Mouse (Mus musculus) cerebellum, adult 9-11 months (tissue): Measurements from ENCODE around the gene Mfsd11.
A peak's percentile ranks its signal among the peaks of the same experiment; 100 is the strongest.
"Not testable (repeated sequence)": the region's sequence is repeated elsewhere in the genome, so short reads cannot be mapped to it uniquely, and the experiment has no call there.

Source experiments
- DNase-seq: peaks from one replicate; pipeline ENCODE4 v3.0.0; 2022

Mfsd11 gene

GRCm38 (mm10) chr11:116893532-116894442 is 41.5 kb downstream of the Mfsd11 start:
- DNase-seq = no peak

GRCm38 (mm10) chr11:116895402-116895801 is 43.2 kb downstream of the Mfsd11 start:
- DNase-seq = no peak

DNA sequence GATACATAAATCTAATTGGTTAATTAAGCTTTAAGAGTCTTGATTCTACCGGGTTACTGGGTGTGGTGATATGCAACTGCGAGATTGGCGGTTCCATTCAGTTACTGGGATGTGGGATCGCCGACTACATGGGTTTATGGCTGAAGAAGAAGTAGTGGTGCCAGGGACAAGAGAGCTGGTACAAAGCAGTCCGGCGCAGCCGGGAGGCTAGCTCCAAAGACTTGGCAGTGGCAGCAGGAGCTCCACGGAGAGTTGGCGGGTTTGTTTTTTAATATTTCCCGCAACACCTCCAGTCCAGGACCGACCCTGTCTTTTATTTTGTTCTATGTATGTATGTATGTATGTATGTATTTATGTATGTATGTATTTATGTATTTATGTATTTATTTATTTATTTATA is 47.0 kb downstream of the Mfsd11 start:
- no peak for DNase-seq

- not testable (repeated sequence) for DNase-seq
Measured at GRCm38 (mm10) chr11:116902588-116902987, 50.3 kb downstream of the Mfsd11 start.

- no peak for DNase-seq
Measured at GRCm38 (mm10) chr11:116905741-116906456, 53.7 kb downstream of the Mfsd11 start.

- no peak for DNase-seq
Measured at GRCm38 (mm10) chr11:116913573-116913972, 61.3 kb downstream of the Mfsd11 start.

DNA sequence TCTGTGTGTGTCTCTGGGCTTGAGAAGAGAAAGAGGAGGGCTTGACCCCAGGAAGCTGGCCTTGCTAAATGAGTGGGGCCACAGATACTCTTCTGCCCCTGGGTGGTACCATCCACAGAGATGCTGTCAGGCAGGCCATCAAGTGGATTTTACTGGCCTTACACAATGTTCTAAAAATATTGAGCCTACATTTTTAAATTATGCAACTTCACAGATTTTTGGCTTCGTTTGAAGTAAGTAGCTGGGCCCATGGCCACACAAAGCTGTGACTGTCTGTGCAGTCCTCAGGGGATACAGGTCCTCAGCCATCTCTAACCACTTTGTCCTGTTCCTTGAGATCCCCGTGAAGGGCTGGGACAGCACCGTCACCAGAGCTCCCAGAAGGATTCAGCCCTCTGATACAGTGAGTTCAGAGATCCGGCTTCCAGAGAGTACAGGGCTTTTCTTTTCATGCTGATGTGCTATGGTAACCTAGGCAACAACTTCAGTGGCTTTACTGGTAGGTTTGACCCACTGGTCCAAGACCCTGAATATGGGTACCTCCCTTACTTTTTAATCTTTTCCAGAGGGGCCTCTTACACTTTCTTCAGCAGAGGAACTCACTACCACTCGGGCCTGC is 62.1 kb downstream of the Mfsd11 start:
- DNase-seq = no peak

DNA sequence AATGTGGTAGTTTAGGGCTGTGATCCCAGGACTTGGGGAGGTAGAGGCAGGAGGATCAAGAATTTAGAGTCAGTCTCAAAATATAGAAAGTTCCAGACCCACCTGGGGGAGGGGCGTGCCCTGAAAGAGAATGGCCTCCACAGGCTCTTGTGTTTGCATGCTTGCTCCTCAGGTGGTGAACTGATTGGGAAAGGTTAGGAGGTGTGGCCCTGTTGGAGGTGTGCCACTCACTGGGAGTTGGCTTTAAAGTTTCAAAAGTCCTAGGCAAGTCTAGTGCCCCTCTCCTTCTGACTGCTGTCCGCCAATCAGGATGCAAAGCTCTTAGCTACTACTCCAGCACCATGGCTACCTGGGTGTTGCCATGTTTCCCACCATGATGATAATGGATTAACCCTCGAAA is 63.0 kb downstream of the Mfsd11 start:
- DNase-seq = no peak

DNA sequence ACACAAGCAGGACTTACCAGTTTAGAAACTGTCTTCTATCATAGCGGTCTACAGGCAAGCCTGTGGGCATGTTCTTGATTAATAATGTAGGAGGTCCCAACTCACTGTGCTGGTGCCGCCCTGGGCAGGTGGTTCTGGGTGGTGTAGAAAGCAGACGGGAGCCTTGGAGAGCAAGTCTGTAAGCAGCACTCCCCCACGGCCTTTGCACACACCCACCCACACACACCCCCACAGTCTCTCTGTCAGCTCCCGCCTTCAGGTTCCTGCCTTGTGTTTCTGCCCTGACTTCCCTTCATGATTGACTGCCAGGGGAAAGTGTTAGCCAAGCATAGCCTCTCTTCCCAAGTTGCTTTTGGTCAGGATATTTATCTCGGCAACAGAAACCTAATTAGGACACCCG is 65.1 kb downstream of the Mfsd11 start:
- DNase-seq = no peak

DNA sequence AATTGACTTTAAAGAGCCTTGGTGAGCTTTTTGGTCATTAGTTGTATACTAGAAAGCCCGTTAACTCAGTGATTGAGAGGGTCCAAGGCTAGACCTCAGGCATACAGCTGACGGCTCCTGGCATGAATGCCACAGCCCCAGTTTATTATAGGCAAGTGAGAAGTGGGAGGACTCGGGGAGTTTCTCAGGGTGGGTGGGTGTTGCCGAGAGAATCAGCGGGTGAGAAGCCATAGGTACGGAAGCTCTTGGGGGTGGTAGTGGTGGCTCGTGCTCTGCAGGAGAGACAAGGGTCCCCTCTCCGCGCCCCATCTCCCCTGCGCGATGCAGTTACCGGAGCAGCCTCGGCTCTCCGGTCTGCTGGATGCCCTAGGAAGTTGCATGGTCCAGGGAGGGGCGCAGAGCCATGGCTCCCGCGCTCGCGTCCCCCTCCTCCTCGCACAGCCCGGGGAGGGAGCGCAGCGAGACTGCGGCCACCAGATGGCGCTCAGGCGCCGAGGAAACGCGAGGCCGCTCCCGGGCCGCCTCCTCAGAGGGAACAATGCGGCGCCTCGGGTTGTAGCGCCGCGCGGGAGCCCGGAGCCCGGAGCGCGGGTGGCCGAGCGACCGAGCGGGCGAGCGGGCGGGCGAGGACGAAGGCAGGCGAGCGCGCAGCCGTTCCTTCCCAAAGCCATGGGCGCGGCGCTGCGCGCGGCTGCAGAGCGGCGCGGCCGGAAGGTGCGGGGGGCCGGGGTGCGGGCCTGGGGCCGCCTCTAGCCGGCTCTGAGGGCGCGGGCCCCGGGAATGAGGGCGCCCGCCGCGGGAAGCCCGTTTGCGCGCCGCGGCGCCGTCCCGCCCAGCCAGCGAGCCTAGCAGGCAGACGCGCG is 66.3 kb downstream of the Mfsd11 start, which contains the start of gene Mgat5b:
Gene Mgat5b, plus strand, starts transcription at position 541 of the 863 bp plus-strand sequence.
- peak; percentile 76 for DNase-seq

DNA sequence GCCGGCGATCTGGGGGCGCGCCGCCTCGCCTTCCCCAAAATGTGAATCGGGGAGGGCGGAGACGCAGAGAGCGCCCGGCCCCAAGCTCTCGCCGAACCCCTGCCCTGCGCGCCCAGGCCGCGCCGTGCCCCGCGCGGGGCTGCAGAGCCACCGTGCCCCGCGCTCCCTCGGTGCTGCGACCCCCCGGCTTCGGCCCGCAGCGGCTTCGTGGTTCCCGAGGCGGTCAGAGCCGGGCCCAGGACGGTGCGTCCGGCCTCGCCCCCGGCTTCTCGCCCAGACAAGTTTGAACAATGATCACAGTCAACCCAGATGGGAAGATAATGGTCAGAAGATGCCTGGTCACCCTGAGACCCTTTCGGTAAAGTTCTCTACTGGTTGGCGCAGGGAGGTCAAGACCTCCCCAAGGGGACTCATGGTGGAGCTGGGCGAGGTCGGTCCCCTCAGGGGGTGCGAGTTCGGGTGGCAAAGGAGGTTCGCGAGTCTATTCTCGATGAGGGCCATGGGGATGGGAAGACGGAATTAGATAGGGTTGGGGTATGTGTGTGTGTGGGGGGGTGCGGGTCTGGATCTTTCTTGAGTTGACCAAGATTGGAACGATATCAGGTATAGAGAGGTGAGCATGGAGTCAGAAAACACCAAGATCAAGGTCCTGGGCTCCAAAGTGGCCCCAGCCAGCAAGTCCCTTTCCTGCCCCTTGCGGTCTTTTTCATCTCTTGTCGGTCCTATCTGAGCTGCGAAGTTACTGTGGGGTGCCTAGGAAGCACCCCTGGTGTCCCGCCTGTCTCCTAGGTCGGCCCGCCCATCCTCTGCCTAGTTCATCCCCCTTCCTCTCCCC is 67.2 kb downstream of the Mfsd11 start:
- DNase-seq = no peak

DNA sequence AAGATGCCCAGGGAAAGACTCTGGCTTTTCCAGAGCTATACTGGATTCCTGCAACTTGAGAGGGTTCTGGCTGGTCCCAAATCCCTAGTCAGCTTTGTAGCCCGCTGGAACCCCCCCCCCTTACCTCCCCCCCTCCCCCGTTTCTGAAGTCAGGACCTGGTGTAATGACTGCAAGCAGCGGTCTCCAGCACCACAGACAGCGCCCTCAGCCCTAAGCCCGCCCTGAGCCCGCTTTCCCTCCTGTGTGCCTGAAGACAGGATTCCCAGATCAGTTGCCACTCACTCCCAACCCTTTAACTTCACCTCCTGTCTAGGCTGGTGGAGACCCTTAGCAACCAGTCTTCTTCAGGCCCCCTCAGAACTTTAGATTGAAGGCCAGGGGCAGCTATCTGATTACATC is 68.5 kb downstream of the Mfsd11 start:
- no peak for DNase-seq

GRCm38 (mm10) chr11:116922058-116922457 is 69.8 kb downstream of the Mfsd11 start:
- DNase-seq = peak; percentile 52
